8 mouse cellular contexts compared by ENCODE assay signal in genomic region chr10:41519640-41520409, GRCm38 (mm10). TPM values are rescaled to one million over a fixed set of nuclear protein-coding genes. Genes with fewer than 3 reads are reported as not detected.
A peak's percentile ranks its signal among the peaks of the same experiment; 100 is the strongest.
DNase-seq lines count a peak whose midpoint lies in the region; ATAC-seq and TF ChIP-seq lines count a peak whose summit lies in the region.

No protein-coding gene starts in this region.

- H3K9ac ChIP-seq in limb, embryonic 15.5 days: peak overlapping the region; percentile 92
- H3K9ac ChIP-seq in midbrain, embryonic 15.5 days: peak overlapping the region; percentile 79

- peak overlapping the region; percentile 86 for H3K27ac ChIP-seq in cortical plate, adult 2 months (ENCODE audit: insufficient read depth, low read length)
- H3K27ac ChIP-seq in limb, embryonic 15.5 days: peak overlapping the region; percentile 98
- H3K27ac ChIP-seq in midbrain, embryonic 15.5 days: peak overlapping the region; percentile 99

- under 1% methylated on average over 65 of the region's 65 CpGs for WGBS in limb, embryonic 15.5 days
- under 1% methylated on average over 65 of the region's 65 CpGs for WGBS in midbrain, embryonic 15.5 days

- H3K27me3 ChIP-seq in limb, embryonic 15.5 days: no peaks in the 10 kb centered on the region
- no peaks in the 10 kb centered on the region for H3K27me3 ChIP-seq in midbrain, embryonic 15.5 days (replicated peaks)

- no peak for TF ChIP-seq CTCF in cortical plate, adult 2 months (IDR thresholded peaks at IDR 0.05; ENCODE audit: extremely low read depth, insufficient read depth, low read length)

- peak; percentile 28 for DNase-seq in retina, adult 2 months (ENCODE audit: low read depth, low spot score)
- no peak for DNase-seq in retina, postnatal 1 day
- DNase-seq in gastrocnemius, postnatal 4 days (ENCODE audit: low spot score in 2 of 2): peak; percentile 32 to 65
- peak; percentile 29 to 49 for DNase-seq in kidney, adult 8-10 months
- DNase-seq in thymus, postnatal 0 days (ENCODE audit: low spot score): peak; percentile 68

- no peak for TF ChIP-seq POLR2A in cortical plate, adult 2 months (IDR thresholded peaks at IDR 0.05; ENCODE audit: extremely low read depth, insufficient read depth, low read length)

- peaks cover 8% of the 10 kb centered on the region for H3K36me3 ChIP-seq in limb, embryonic 15.5 days
- no peaks in the 10 kb centered on the region for H3K36me3 ChIP-seq in midbrain, embryonic 15.5 days (replicated peaks)

- H3K4me3 ChIP-seq in cortical plate, adult 2 months (ENCODE audit: insufficient read depth, low read length): peak overlapping the region; percentile 65
- peak overlapping the region; percentile 91 for H3K4me3 ChIP-seq in limb, embryonic 15.5 days
- peak overlapping the region; percentile 80 for H3K4me3 ChIP-seq in midbrain, embryonic 15.5 days

- no peaks in the 10 kb centered on the region for H3K9me3 ChIP-seq in limb, embryonic 15.5 days
- no peaks in the 10 kb centered on the region for H3K9me3 ChIP-seq in midbrain, embryonic 15.5 days

- peak overlapping the region; percentile 85 for H3K4me2 ChIP-seq in limb, embryonic 15.5 days
- peak overlapping the region; percentile 66 for H3K4me2 ChIP-seq in midbrain, embryonic 15.5 days

- H3K4me1 ChIP-seq in cortical plate, adult 2 months (ENCODE audit: control insufficient read depth, insufficient read depth, low read length): peaks cover 2% of the 10 kb centered on the region; the same call in 1 of the 2 replicates
- peaks cover 18% of the 10 kb centered on the region; the same call in 1 of the 2 replicates for H3K4me1 ChIP-seq in limb, embryonic 15.5 days
- peaks cover 29% of the 10 kb centered on the region for H3K4me1 ChIP-seq in midbrain, embryonic 15.5 days

- peak; percentile 25 for ATAC-seq in limb, embryonic 15.5 days (ENCODE audit: insufficient number of reproducible peaks, low FRiP score, low TSS enrichment, low read depth)
- peak; percentile 15 for ATAC-seq in midbrain, embryonic 15.5 days (replicated peaks)

RNA-seq across cellular contexts. Expression of gene Cd164, which starts 0.6 kb away (rescaled TPM):
- polyA plus RNA-seq in cortical plate, adult 2 months (2012; rRNA removed): 51.3 and 59.3 TPM in 2 replicates
- total RNA-seq in gastrocnemius, postnatal 4 days (2021): 100 to 1,000 TPM; 221 to 227 TPM
- polyA plus RNA-seq in limb, embryonic 15.5 days (2015; fragmentation: Nextera tagmentation; extraction: Ambion mirVana): 180 and 186 TPM in 2 replicates
- 43.8 and 48.7 TPM in 2 replicates for polyA plus RNA-seq in midbrain, embryonic 15.5 days (2015; fragmentation: Nextera tagmentation; extraction: Ambion mirVana)
- polyA plus RNA-seq in thymus, postnatal 0 days (2015; fragmentation: Nextera tagmentation; extraction: Ambion mirVana): 259 TPM in 2 replicates

RNA-seq across cellular contexts. Expression of gene Ppil6, which starts 29.6 kb away (rescaled TPM):
- 5.2 and 7.0 TPM in 2 replicates for polyA plus RNA-seq in cortical plate, adult 2 months (2012; rRNA removed)
- not detected for total RNA-seq in gastrocnemius, postnatal 4 days (2021)
- polyA plus RNA-seq in limb, embryonic 15.5 days (2015; fragmentation: Nextera tagmentation; extraction: Ambion mirVana): 0.18 and 0.82 TPM in 2 replicates
- polyA plus RNA-seq in midbrain, embryonic 15.5 days (2015; fragmentation: Nextera tagmentation; extraction: Ambion mirVana): 3.2 and 3.3 TPM in 2 replicates
- polyA plus RNA-seq in thymus, postnatal 0 days (2015; fragmentation: Nextera tagmentation; extraction: Ambion mirVana): 1.2 and 1.4 TPM in 2 replicates

RNA-seq across cellular contexts. Expression of gene Smpd2, which starts 29.7 kb away (rescaled TPM):
- 33.8 and 36.5 TPM in 2 replicates for polyA plus RNA-seq in cortical plate, adult 2 months (2012; rRNA removed)
- 10 to 100 TPM; 18.7 to 21.4 TPM for total RNA-seq in gastrocnemius, postnatal 4 days (2021)
- polyA plus RNA-seq in limb, embryonic 15.5 days (2015; fragmentation: Nextera tagmentation; extraction: Ambion mirVana): 51.4 and 56.2 TPM in 2 replicates
- polyA plus RNA-seq in midbrain, embryonic 15.5 days (2015; fragmentation: Nextera tagmentation; extraction: Ambion mirVana): 38.8 and 41.6 TPM in 2 replicates
- 53.7 and 57.5 TPM in 2 replicates for polyA plus RNA-seq in thymus, postnatal 0 days (2015; fragmentation: Nextera tagmentation; extraction: Ambion mirVana)

RNA-seq across cellular contexts. Expression of gene Mical1, which starts 43.7 kb away (rescaled TPM):
- 15.3 and 18.4 TPM in 2 replicates for polyA plus RNA-seq in cortical plate, adult 2 months (2012; rRNA removed)
- 10 to 100 TPM; 32.7 to 42.9 TPM for total RNA-seq in gastrocnemius, postnatal 4 days (2021)
- 36.0 and 40.8 TPM in 2 replicates for polyA plus RNA-seq in limb, embryonic 15.5 days (2015; fragmentation: Nextera tagmentation; extraction: Ambion mirVana)
- polyA plus RNA-seq in midbrain, embryonic 15.5 days (2015; fragmentation: Nextera tagmentation; extraction: Ambion mirVana): 19.6 and 21.5 TPM in 2 replicates
- polyA plus RNA-seq in thymus, postnatal 0 days (2015; fragmentation: Nextera tagmentation; extraction: Ambion mirVana): 72.9 and 82.9 TPM in 2 replicates
